Mouse (Mus musculus) neural tube, embryonic 15.5 days (tissue): ENCODE data around the gene Vmn1r148. TPM values are rescaled to one million over a fixed set of nuclear protein-coding genes. Genes with fewer than 3 reads are reported as not detected.
"Not testable (repeated sequence)": the region's sequence is repeated elsewhere in the genome, so short reads cannot be mapped to it uniquely, and the experiment has no call there.

Experiments
- ATAC-seq: fragments of 200-750 bp; cut with Nextera tagmentation; 2 replicates; pipeline ENCODE4 v1.8.0; 2017; ENCODE audit warnings: mild to moderate bottlenecking, moderate TSS enrichment, moderate library complexity; ENCODE audit not compliant: low FRiP score
- H3K27ac ChIP-seq: fragments of 300-500 bp; sonication (generic); replicated peaks from 2 replicates; pipeline ENCODE4 v1.5.1; 2015; ENCODE audit warnings: mild to moderate bottlenecking, inconsistent platforms
- H3K27me3 ChIP-seq: fragments of 300-500 bp; sonication (generic); replicated peaks from 2 replicates; pipeline ENCODE4 v1.6.1; 2015; ENCODE audit warnings: inconsistent platforms
- H3K36me3 ChIP-seq: fragments of 300-500 bp; sonication (generic); 2 replicates; pipeline ENCODE4 v1.6.1; 2015; ENCODE audit warnings: inconsistent platforms
- H3K4me1 ChIP-seq: fragments of 300-500 bp; sonication (generic); 2 replicates; pipeline ENCODE4 v1.6.1; 2015; ENCODE audit warnings: inconsistent platforms
- H3K4me2 ChIP-seq: fragments of 300-500 bp; sonication (generic); 2 replicates; pipeline ENCODE4 v1.6.1; 2015; ENCODE audit warnings: inconsistent platforms, mild to moderate bottlenecking, moderate library complexity
- H3K4me3 ChIP-seq: fragments of 300-500 bp; sonication (generic); replicated peaks from 2 replicates; pipeline ENCODE4 v1.5.1; 2015; ENCODE audit warnings: mild to moderate bottlenecking, inconsistent platforms
- H3K9ac ChIP-seq: fragments of 300-500 bp; sonication (generic); replicated peaks from 2 replicates; pipeline ENCODE4 v1.6.1; 2015; ENCODE audit warnings: mild to moderate bottlenecking, inconsistent platforms
- H3K9me3 ChIP-seq: fragments of 300-500 bp; sonication (generic); replicated peaks from 2 replicates; pipeline ENCODE4 v1.6.1; 2016; ENCODE audit warnings: inconsistent platforms
- WGBS: fragments of 180-500 bp; shearing (Covaris S2); methylation state at CpG from one replicate; pipeline ENCODE4 v1.1.7; 2015; ENCODE audit warnings: mixed read lengths; 5-methylcytosine and 5-hydroxymethylcytosine counted together
- polyA plus RNA-seq: library from polyadenylated mRNA; unstranded; fragments of >200 nt; fragmentation: Nextera tagmentation; extraction: Ambion mirVana; gene quantifications from 2 replicates; pipeline ENCODE4 v1.2.1, GENCODE M21; 2015

Vmn1r148 gene
- not detected in 2 replicates for polyA plus RNA-seq

GRCm38 (mm10) chr7:22413283-22413682 is at the start of gene Vmn1r148:
TSS of gene Vmn1r148 (plus strand) at chr7:22413583.
- H3K36me3 ChIP-seq, H3K9me3 ChIP-seq, H3K27me3 ChIP-seq, H3K4me2 ChIP-seq, H3K4me1 ChIP-seq, ATAC-seq, H3K27ac ChIP-seq, H3K4me3 ChIP-seq, H3K9ac ChIP-seq: not testable (repeated sequence)
- WGBS: no CpG with 5 or more reads among the region's 3 CpGs

GRCm38 (mm10) chr7:22370939-22371338 is 42.4 kb upstream of the Vmn1r148 start, which contains the start of gene Gm8660:
TSS of gene Gm8660 (minus strand) at chr7:22371039.
- H3K36me3 ChIP-seq, H3K9me3 ChIP-seq, H3K4me1 ChIP-seq, H3K27me3 ChIP-seq, H3K4me3 ChIP-seq, H3K27ac ChIP-seq, H3K9ac ChIP-seq, ATAC-seq, H3K4me2 ChIP-seq: not testable (repeated sequence)
- no CpG with 5 or more reads among the region's 1 CpGs for WGBS

- not testable (repeated sequence) for H3K27me3 ChIP-seq
- WGBS: no CpG with 5 or more reads among the region's 2 CpGs
Measured at GRCm38 (mm10) chr7:22438129-22438528, 24.7 kb downstream of the Vmn1r148 start, which contains the start of gene Vmn1r149. TSS of gene Vmn1r149 (minus strand) at chr7:22438229.

GRCm38 (mm10) chr7:22463975-22464374 is 50.6 kb downstream of the Vmn1r148 start, which contains the start of gene Gm10665:
TSS of gene Gm10665 (minus strand) at chr7:22464075.
- not testable (repeated sequence) for H3K9me3 ChIP-seq, H3K36me3 ChIP-seq, H3K27ac ChIP-seq, H3K9ac ChIP-seq, H3K27me3 ChIP-seq, H3K4me2 ChIP-seq, ATAC-seq, H3K4me1 ChIP-seq, H3K4me3 ChIP-seq
- WGBS: no CpG with 5 or more reads among the region's 5 CpGs

More at GRCm38 (mm10) chr7:22438129-22438528, 24.7 kb downstream of the Vmn1r148 start, which contains the start of gene Vmn1r149:
- H3K4me2 ChIP-seq, H3K9ac ChIP-seq, H3K4me3 ChIP-seq, H3K9me3 ChIP-seq, ATAC-seq, H3K27ac ChIP-seq, H3K4me1 ChIP-seq, H3K36me3 ChIP-seq: not testable (repeated sequence)

Other genes starting within 250 kb of the Vmn1r148 start
- not detected in 2 replicates for gene Vmn1r142, start 249.5 kb upstream of the Vmn1r148 start, polyA plus RNA-seq
- gene Vmn1r143, start 224.2 kb upstream of the Vmn1r148 start, polyA plus RNA-seq: not detected in 2 replicates
- gene Gm8653, start 212.3 kb upstream of the Vmn1r148 start, polyA plus RNA-seq: not detected in 2 replicates
- gene Gm8453, start 184.1 kb upstream of the Vmn1r148 start, polyA plus RNA-seq: not detected in 2 replicates
- not detected in 2 replicates for gene Gm4187, start 83.9 kb upstream of the Vmn1r148 start, polyA plus RNA-seq
- not detected in 2 replicates for gene Gm8660, start 42.5 kb upstream of the Vmn1r148 start, polyA plus RNA-seq
- not detected in 2 replicates for gene Vmn1r149, start 24.6 kb downstream of the Vmn1r148 start, polyA plus RNA-seq
- not detected in 2 replicates for gene Gm10665, start 50.5 kb downstream of the Vmn1r148 start, polyA plus RNA-seq
- gene Vmn1r151, start 86.1 kb downstream of the Vmn1r148 start, polyA plus RNA-seq: not detected in 2 replicates
- not detected in 2 replicates for gene Vmn1r152, start 109.4 kb downstream of the Vmn1r148 start, polyA plus RNA-seq
- gene Gm8677, start 121.3 kb downstream of the Vmn1r148 start, polyA plus RNA-seq: not detected in 2 replicates
- not detected in 2 replicates for gene Gm4201, start 151.8 kb downstream of the Vmn1r148 start, polyA plus RNA-seq
- gene Gm4565, start 174.5 kb downstream of the Vmn1r148 start, polyA plus RNA-seq: not detected in 2 replicates
- not detected in 2 replicates for gene Vmn1r155, start 244.4 kb downstream of the Vmn1r148 start, polyA plus RNA-seq